Mouse (Mus musculus) limb, embryonic 12.5 days (tissue): Measurements from ENCODE around the gene Usp21. TPM values are rescaled to one million over a fixed set of nuclear protein-coding genes. Genes with fewer than 3 reads are reported as not detected.
A peak's percentile ranks its signal among the peaks of the same experiment; 100 is the strongest.
"Not testable (repeated sequence)": the region's sequence is repeated elsewhere in the genome, so short reads cannot be mapped to it uniquely, and the experiment has no call there.

Experiments
- ATAC-seq: fragments of 200-750 bp; cut with Nextera tagmentation; 2 replicates; pipeline ENCODE4 v1.8.0; 2017; ENCODE audit warnings: low read depth, moderate TSS enrichment; ENCODE audit not compliant: insufficient number of reproducible peaks, insufficient read depth, low FRiP score, low TSS enrichment
- H3K27ac ChIP-seq: fragments of 300-500 bp; sonication (generic); 2 replicates; pipeline ENCODE4 v1.5.1; 2016; ENCODE audit warnings: mild to moderate bottlenecking, moderate library complexity
- H3K27me3 ChIP-seq: fragments of 300-500 bp; sonication (generic); 2 replicates; pipeline ENCODE4 v1.6.1; 2016; ENCODE audit warnings: mild to moderate bottlenecking, moderate library complexity
- H3K36me3 ChIP-seq: fragments of 300-500 bp; sonication (generic); 2 replicates; pipeline ENCODE4 v1.6.1; 2016; ENCODE audit warnings: mild to moderate bottlenecking, moderate library complexity
- H3K4me1 ChIP-seq: fragments of 300-500 bp; sonication (generic); replicated peaks from 2 replicates; pipeline ENCODE4 v1.6.1; 2016
- H3K4me2 ChIP-seq: fragments of 300-500 bp; sonication (generic); 2 replicates; pipeline ENCODE4 v1.6.1; 2016; ENCODE audit warnings: mild to moderate bottlenecking, moderate library complexity
- H3K4me3 ChIP-seq: fragments of 300-500 bp; sonication (generic); replicated peaks from 2 replicates; pipeline ENCODE4 v1.5.1; 2016; ENCODE audit warnings: mild to moderate bottlenecking
- H3K9ac ChIP-seq: fragments of 300-500 bp; sonication (generic); replicated peaks from 2 replicates; pipeline ENCODE4 v1.6.1; 2016; ENCODE audit warnings: mild to moderate bottlenecking, moderate library complexity
- H3K9me3 ChIP-seq: fragments of 300-500 bp; sonication (generic); 2 replicates; pipeline ENCODE4 v1.6.1; 2016; ENCODE audit warnings: mild to moderate bottlenecking, moderate library complexity
- WGBS: fragments of 180-500 bp; shearing (Covaris S2); methylation state at CpG from one replicate; pipeline ENCODE4 v1.1.7; 2016; 5-methylcytosine and 5-hydroxymethylcytosine counted together
- polyA plus RNA-seq: library from polyadenylated mRNA; unstranded; fragments of >200 nt; fragmentation: Nextera tagmentation; extraction: Ambion mirVana; gene quantifications from 2 replicates; pipeline ENCODE4 v1.2.1, GENCODE M21; 2016

Usp21 gene
- polyA plus RNA-seq, 1 experiment from 2014 or later, result 134 TPM

GRCm38 (mm10) chr1:171250680-171251593, 36.9 kb downstream of the Usp21 start, which contains the start of gene Ndufs2:
Gene Ndufs2, minus strand, starts transcription at chr1:171251388.
- no peaks in the 10 kb centered on the region for H3K27me3 ChIP-seq
- H3K4me3 ChIP-seq, result peak within 1 kb of the TSS; percentile 38
- peak within 1 kb of the TSS; percentile 57 for H3K9ac ChIP-seq
- H3K9me3 ChIP-seq, result no peaks in the 10 kb centered on the region
- ATAC-seq, result no peak
- H3K4me2 ChIP-seq, result peak within 1 kb of the TSS; percentile 67
- H3K36me3 ChIP-seq, result peaks cover 20% of the 10 kb centered on the region; the same call in 1 of the 2 replicates
- peak within 1 kb of the TSS; percentile 96 for H3K27ac ChIP-seq
- 13% methylated on average over 26 of the region's 26 CpGs for WGBS
- peaks cover 55% of the 10 kb centered on the region for H3K4me1 ChIP-seq

- H3K4me1 ChIP-seq, result peaks cover 61% of the 10 kb centered on the region
- no peak for ATAC-seq
- WGBS, result 17% methylated on average over 5 of the region's 5 CpGs
- H3K4me2 ChIP-seq, result peak within 1 kb of the TSS; percentile 67
- peaks cover 22% of the 10 kb centered on the region for H3K36me3 ChIP-seq
- H3K27ac ChIP-seq, result peak within 1 kb of the TSS; percentile 96
- H3K4me3 ChIP-seq, result peak within 1 kb of the TSS; percentile 38
- no peaks in the 10 kb centered on the region for H3K27me3 ChIP-seq
- no peaks in the 10 kb centered on the region for H3K9me3 ChIP-seq
- H3K9ac ChIP-seq, result peak within 1 kb of the TSS; percentile 57
Observed at GRCm38 (mm10) chr1:171249913-171250600, 37.7 kb downstream of the Usp21 start, which contains the start of gene Adamts4. Gene Adamts4, plus strand, starts transcription at chr1:171250421.

GRCm38 (mm10) chr1:171248386-171249226, 39.2 kb downstream of the Usp21 start:
- no peak overlapping the region for H3K9ac ChIP-seq
- no peak overlapping the region for H3K4me3 ChIP-seq
- H3K4me1 ChIP-seq, result peaks cover 61% of the 10 kb centered on the region
- H3K27ac ChIP-seq, result peak overlapping the region; percentile 88
- H3K4me2 ChIP-seq, result no peak overlapping the region
- H3K9me3 ChIP-seq, result no peaks in the 10 kb centered on the region
- no peaks in the 10 kb centered on the region for H3K27me3 ChIP-seq
- peaks cover 24% of the 10 kb centered on the region for H3K36me3 ChIP-seq
- WGBS, result 51% methylated on average over 3 of the region's 3 CpGs
- no peak for ATAC-seq

GRCm38 (mm10) chr1:171247916-171248315, 39.9 kb downstream of the Usp21 start:
- peak overlapping the region; percentile 80; the same call in 1 of the 2 replicates for H3K4me3 ChIP-seq
- ATAC-seq, result no peak
- H3K27me3 ChIP-seq, result no peaks in the 10 kb centered on the region
- H3K27ac ChIP-seq, result peak overlapping the region; percentile 88
- no peak overlapping the region for H3K9ac ChIP-seq
- H3K36me3 ChIP-seq, result peaks cover 28% of the 10 kb centered on the region
- H3K4me1 ChIP-seq, result peaks cover 58% of the 10 kb centered on the region
- 42% methylated on average over 4 of the region's 4 CpGs for WGBS
- no peaks in the 10 kb centered on the region for H3K9me3 ChIP-seq
- H3K4me2 ChIP-seq, result peak overlapping the region; percentile 77

GRCm38 (mm10) chr1:171247453-171247841, 40.3 kb downstream of the Usp21 start:
- Histone ChIP-seq H3K4me1 (peaks cover 53% of the 10 kb centered on the region), H3K4me2 (peak overlapping the region; percentile 77)

GRCm38 (mm10) chr1:171246709-171247452, 40.9 kb downstream of the Usp21 start:
- H3K4me3 ChIP-seq, result peak overlapping the region; percentile 80
- H3K27me3 ChIP-seq, result no peaks in the 10 kb centered on the region
- H3K4me1 ChIP-seq, result peaks cover 47% of the 10 kb centered on the region
- H3K36me3 ChIP-seq, result peaks cover 37% of the 10 kb centered on the region
- H3K9ac ChIP-seq, result peak overlapping the region; percentile 88
- ATAC-seq, result peak; percentile 89
- H3K4me2 ChIP-seq, result peak overlapping the region; percentile 77
- WGBS, result under 1% methylated on average over 41 of the region's 41 CpGs
- H3K27ac ChIP-seq, result peak overlapping the region; percentile 88
- no peaks in the 10 kb centered on the region for H3K9me3 ChIP-seq

More at GRCm38 (mm10) chr1:171247453-171247841, 40.3 kb downstream of the Usp21 start:
- Histone ChIP-seq H3K27me3 (no peaks in the 10 kb centered on the region), H3K36me3 (peaks cover 31% of the 10 kb centered on the region), H3K9me3 (no peaks in the 10 kb centered on the region), H3K27ac (peak overlapping the region; percentile 88), H3K9ac (no peak overlapping the region; the same call in 1 of the 2 replicates), H3K4me3 (peak overlapping the region; percentile 80)
- 11% methylated on average over 13 of the region's 13 CpGs for WGBS
- ATAC-seq, result no peak

GRCm38 (mm10) chr1:171245353-171245752, 42.4 kb downstream of the Usp21 start:
- H3K9me3 ChIP-seq, result no peaks in the 10 kb centered on the region
- peaks cover 32% of the 10 kb centered on the region for H3K4me1 ChIP-seq
- H3K4me3 ChIP-seq, result no peak overlapping the region; the same call in 1 of the 2 replicates
- H3K27ac ChIP-seq, result no peak overlapping the region
- peak overlapping the region; percentile 77 for H3K4me2 ChIP-seq
- H3K9ac ChIP-seq, result no peak overlapping the region
- 82% methylated on average over 8 of the region's 8 CpGs for WGBS
- ATAC-seq, result no peak
- H3K36me3 ChIP-seq, result peaks cover 51% of the 10 kb centered on the region
- no peaks in the 10 kb centered on the region for H3K27me3 ChIP-seq

GRCm38 (mm10) chr1:171241952-171242351, 45.8 kb downstream of the Usp21 start:
- Histone ChIP-seq H3K36me3 (peaks cover 85% of the 10 kb centered on the region), H3K4me1 (peaks cover 11% of the 10 kb centered on the region)
- ATAC-seq, H3K27me3 ChIP-seq, H3K27ac ChIP-seq, H3K9me3 ChIP-seq, H3K4me2 ChIP-seq, H3K4me3 ChIP-seq, H3K9ac ChIP-seq: not testable (repeated sequence)
- 87% methylated on average over 12 of the region's 12 CpGs for WGBS

- 90% methylated on average over 10 of the region's 10 CpGs for WGBS
- Histone ChIP-seq H3K9ac (no peak overlapping the region), H3K9me3 (no peaks in the 10 kb centered on the region), H3K27ac (no peak overlapping the region), H3K4me2 (no peak overlapping the region), H3K36me3 (peaks cover 96% of the 10 kb centered on the region), H3K27me3 (no peaks in the 10 kb centered on the region), H3K4me1 (peaks cover 6% of the 10 kb centered on the region), H3K4me3 (no peak overlapping the region)
- no peak for ATAC-seq
Observed at GRCm38 (mm10) chr1:171240911-171241310, 46.9 kb downstream of the Usp21 start.
